Mouse (Mus musculus) liver, embryonic 11.5 days (tissue): ENCODE measurements around the gene Glis2. TPM values are rescaled to one million over a fixed set of nuclear protein-coding genes. Genes with fewer than 3 reads are reported as not detected.

Experiments
- ATAC-seq: fragments of 200-750 bp; cut with Nextera tagmentation; replicated peaks from 2 replicates; pipeline ENCODE4 v1.8.0; 2017; ENCODE audit warnings: moderate number of reproducible peaks, mild to moderate bottlenecking, moderate TSS enrichment, moderate library complexity; ENCODE audit not compliant: low FRiP score
- DNase-seq: peaks from one replicate; pipeline ENCODE4 v3.0.0-alpha.2; 2017; ENCODE audit warnings: low spot score
- H3K27ac ChIP-seq: fragments of 300-500 bp; sonication (generic); 2 replicates; pipeline ENCODE4 v1.5.1; 2014; ENCODE audit warnings: mild to moderate bottlenecking, low read depth, low read length, control low read depth
- H3K27me3 ChIP-seq: fragments of 300-500 bp; sonication (generic); replicated peaks from 2 replicates; pipeline ENCODE4 v1.6.1; 2014; ENCODE audit warnings: low read length, mixed read lengths; ENCODE audit not compliant: control insufficient read depth, insufficient read depth
- H3K36me3 ChIP-seq: fragments of 300-500 bp; sonication (generic); 2 replicates; pipeline ENCODE4 v1.6.1; 2014; ENCODE audit warnings: mild to moderate bottlenecking, low read length, moderate library complexity, mixed read lengths; ENCODE audit not compliant: control insufficient read depth, insufficient read depth
- H3K4me1 ChIP-seq: fragments of 300-500 bp; sonication (generic); replicated peaks from 2 replicates; pipeline ENCODE4 v1.6.1; 2014; ENCODE audit warnings: low read length, mixed read lengths; ENCODE audit not compliant: control insufficient read depth, insufficient read depth
- H3K4me2 ChIP-seq: fragments of 300-500 bp; sonication (generic); 2 replicates; pipeline ENCODE4 v1.6.1; 2014; ENCODE audit warnings: mild to moderate bottlenecking, control low read depth, moderate library complexity
- H3K4me3 ChIP-seq: fragments of 300-500 bp; sonication (generic); 2 replicates; pipeline ENCODE4 v1.5.1; 2014; ENCODE audit warnings: low read depth, low read length, control low read depth
- H3K9ac ChIP-seq: fragments of 300-500 bp; sonication (generic); 2 replicates; pipeline ENCODE4 v1.6.1; 2014; ENCODE audit warnings: low read depth, low read length, control low read depth
- H3K9me3 ChIP-seq: fragments of 300-500 bp; sonication (generic); 2 replicates; pipeline ENCODE4 v1.6.1; 2016; ENCODE audit warnings: low read length, inconsistent platforms, mixed read lengths; ENCODE audit not compliant: control insufficient read depth
- WGBS: fragments of 180-500 bp; shearing (Covaris S2); extraction: QIAGEN DNeasy Blood & Tissue Kit; methylation state at CpG from one replicate; pipeline ENCODE4 v1.1.7; 2014; 5-methylcytosine and 5-hydroxymethylcytosine counted together
- polyA plus RNA-seq: library from polyadenylated mRNA; unstranded; fragments of >200 nt; fragmentation: Nextera tagmentation; extraction: Ambion mirVana; gene quantifications from 2 replicates; pipeline ENCODE4 v1.2.1, GENCODE M21; 2014

Glis2 gene
- polyA plus RNA-seq, 1 experiment from 2014 or later, result 10.8 TPM

- no peaks in the 10 kb centered on the region for H3K36me3 ChIP-seq
- H3K4me3 ChIP-seq, result no peak overlapping the region
- H3K4me2 ChIP-seq, result peak overlapping the region; percentile 97
- no peak overlapping the region for H3K9ac ChIP-seq
- no peaks in the 10 kb centered on the region for H3K27me3 ChIP-seq
- no peak for ATAC-seq
- 54% methylated on average over 13 of the region's 13 CpGs for WGBS
- H3K27ac ChIP-seq, result peak overlapping the region; percentile 28; the same call in 1 of the 2 replicates
- DNase-seq, result no peak
- H3K9me3 ChIP-seq, result no peaks in the 10 kb centered on the region
- peaks cover 36% of the 10 kb centered on the region for H3K4me1 ChIP-seq
Observed at GRCm38 (mm10) chr16:4642190-4642589, 47.7 kb downstream of the Glis2 start.

GRCm38 (mm10) chr16:4642937-4643336 is 48.4 kb downstream of the Glis2 start:
- no peak overlapping the region; the same call in 1 of the 2 replicates for H3K4me3 ChIP-seq
- H3K4me1 ChIP-seq, result peaks cover 36% of the 10 kb centered on the region
- no peaks in the 10 kb centered on the region for H3K9me3 ChIP-seq
- no peak overlapping the region; the same call in 1 of the 2 replicates for H3K9ac ChIP-seq
- no peaks in the 10 kb centered on the region for H3K27me3 ChIP-seq
- peak overlapping the region; percentile 28; the same call in 1 of the 2 replicates for H3K27ac ChIP-seq
- H3K4me2 ChIP-seq, result peak overlapping the region; percentile 97
- WGBS, result 86% methylated on average over 6 of the region's 6 CpGs
- DNase-seq (no peak), ATAC-seq (no peak)
- H3K36me3 ChIP-seq, result peaks cover 2% of the 10 kb centered on the region; the same call in 1 of the 2 replicates

GRCm38 (mm10) chr16:4643670-4644419 is 49.3 kb downstream of the Glis2 start:
- H3K4me3 ChIP-seq, result no peak overlapping the region
- 79% methylated on average over 11 of the region's 11 CpGs for WGBS
- peaks cover 7% of the 10 kb centered on the region; the same call in 1 of the 2 replicates for H3K36me3 ChIP-seq
- ATAC-seq (no peak), DNase-seq (no peak)
- no peak overlapping the region for H3K27ac ChIP-seq
- H3K9me3 ChIP-seq, result no peaks in the 10 kb centered on the region
- H3K4me1 ChIP-seq, result peaks cover 36% of the 10 kb centered on the region
- H3K9ac ChIP-seq, result no peak overlapping the region
- no peak overlapping the region for H3K4me2 ChIP-seq
- no peaks in the 10 kb centered on the region for H3K27me3 ChIP-seq

- ATAC-seq, result no peak
Observed at GRCm38 (mm10) chr16:4645867-4646266, 51.4 kb downstream of the Glis2 start.

GRCm38 (mm10) chr16:4646831-4647230 is 52.3 kb downstream of the Glis2 start:
- Histone ChIP-seq H3K36me3 (peaks cover 17% of the 10 kb centered on the region), H3K4me2 (no peak overlapping the region), H3K4me1 (peaks cover 20% of the 10 kb centered on the region), H3K4me3 (no peak overlapping the region), H3K27ac (no peak overlapping the region), H3K27me3 (no peaks in the 10 kb centered on the region), H3K9me3 (no peaks in the 10 kb centered on the region), H3K9ac (0 out of 2 replicates have a peak overlapping the region, but pooled peaks have one; percentile 13)
- DNase-seq, result no peak
- 76% methylated on average over 4 of the region's 4 CpGs for WGBS
- ATAC-seq, result no peak

More at GRCm38 (mm10) chr16:4645867-4646266, 51.4 kb downstream of the Glis2 start:
- H3K27me3 ChIP-seq, result no peaks in the 10 kb centered on the region
- H3K9ac ChIP-seq, result no peak overlapping the region
- peaks cover 27% of the 10 kb centered on the region for H3K4me1 ChIP-seq
- DNase-seq, result no peak
- no peak overlapping the region for H3K4me2 ChIP-seq
- H3K4me3 ChIP-seq, result no peak overlapping the region
- no peaks in the 10 kb centered on the region for H3K9me3 ChIP-seq
- peaks cover 17% of the 10 kb centered on the region for H3K36me3 ChIP-seq
- H3K27ac ChIP-seq, result no peak overlapping the region
- WGBS, result 81% methylated on average over 4 of the region's 4 CpGs

GRCm38 (mm10) chr16:4647651-4648141 is 53.2 kb downstream of the Glis2 start:
- Histone ChIP-seq H3K27ac (0 out of 2 replicates have a peak overlapping the region, but pooled peaks have one; percentile 3), H3K36me3 (peaks cover 17% of the 10 kb centered on the region), H3K9ac (no peak overlapping the region), H3K4me3 (no peak overlapping the region), H3K9me3 (no peaks in the 10 kb centered on the region), H3K4me2 (no peak overlapping the region), H3K4me1 (peaks cover 14% of the 10 kb centered on the region), H3K27me3 (no peaks in the 10 kb centered on the region)
- 70% methylated on average over 13 of the region's 13 CpGs for WGBS
- DNase-seq (no peak), ATAC-seq (no peak)

- ATAC-seq, result no peak
- H3K4me3 ChIP-seq, result no peak overlapping the region
- 90% methylated on average over 28 of the region's 28 CpGs for WGBS
- H3K9ac ChIP-seq, result no peak overlapping the region
- no peak overlapping the region for H3K27ac ChIP-seq
- H3K27me3 ChIP-seq, result no peaks in the 10 kb centered on the region
- H3K36me3 ChIP-seq, result peaks cover 17% of the 10 kb centered on the region
- no peaks in the 10 kb centered on the region for H3K9me3 ChIP-seq
- peaks cover 7% of the 10 kb centered on the region; the same call in 1 of the 2 replicates for H3K4me1 ChIP-seq
- H3K4me2 ChIP-seq, result no peak overlapping the region
- no peak for DNase-seq
Observed at GRCm38 (mm10) chr16:4648416-4649023, 54.0 kb downstream of the Glis2 start.

GRCm38 (mm10) chr16:4649211-4649610 is 54.7 kb downstream of the Glis2 start:
- Histone ChIP-seq H3K4me1 (peaks cover 7% of the 10 kb centered on the region; the same call in 1 of the 2 replicates), H3K27me3 (no peaks in the 10 kb centered on the region), H3K4me2 (no peak overlapping the region), H3K9me3 (no peaks in the 10 kb centered on the region), H3K9ac (no peak overlapping the region), H3K36me3 (peaks cover 17% of the 10 kb centered on the region), H3K27ac (no peak overlapping the region), H3K4me3 (no peak overlapping the region)
- ATAC-seq (no peak), DNase-seq (no peak)
- 84% methylated on average over 5 of the region's 5 CpGs for WGBS
